Mouse (Mus musculus) liver, adult 2 months (tissue): ENCODE data around the gene Ccdc63.

ENCODE experiments used
- CTCF ChIP-seq: fragments of 200-500 bp; IDR thresholded peaks from 2 replicates; pipeline ENCODE4 v1.5.1; 2011; ENCODE audit warnings: low read depth, low read length, control low read depth
- POLR2A ChIP-seq: fragments of 200-500 bp; IDR thresholded peaks from 2 replicates; pipeline ENCODE4 v1.6.1; 2011; ENCODE audit warnings: low read length, control low read depth; ENCODE audit not compliant: insufficient read depth; ENCODE audit errors: extremely low read depth

DNA sequence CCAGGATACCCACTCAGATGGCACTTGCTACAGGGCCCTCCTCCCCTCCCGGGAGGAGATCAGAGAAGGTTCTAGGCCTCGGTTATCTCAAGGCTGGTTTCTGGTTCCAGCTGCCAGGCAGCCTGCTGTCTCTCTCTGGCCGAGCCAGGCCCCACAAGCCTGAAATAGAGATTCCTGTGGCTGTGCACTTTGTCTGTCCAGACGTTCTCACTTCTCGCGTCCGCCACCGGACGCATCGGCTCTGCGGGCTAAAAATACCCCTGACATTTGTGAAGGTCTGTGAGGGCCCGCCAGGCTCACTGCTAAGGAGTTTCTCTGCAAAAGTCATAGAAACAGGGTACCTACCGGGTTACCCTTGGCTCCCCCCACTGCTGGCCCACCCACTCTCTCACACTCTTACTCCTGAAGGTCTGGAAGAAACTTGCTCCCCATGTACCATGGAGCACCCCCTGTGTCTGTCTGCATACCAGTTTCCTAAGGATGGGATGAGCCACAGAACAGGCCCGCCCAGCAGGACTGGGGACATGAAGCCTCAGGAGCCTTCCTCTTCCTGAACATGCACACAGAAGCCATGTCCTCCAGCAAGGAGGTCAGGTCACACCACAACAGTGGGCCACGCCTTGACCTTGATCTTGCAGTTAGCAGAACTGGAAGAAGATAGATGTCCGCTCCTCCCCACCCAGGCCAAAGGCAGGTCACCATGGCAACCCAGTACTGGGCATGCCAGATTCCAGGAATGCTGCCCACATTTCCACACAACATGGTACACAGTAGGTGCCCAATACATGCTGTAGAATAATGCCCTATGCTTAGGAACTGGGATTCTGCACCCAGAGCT, 69.4 kb downstream of the Ccdc63 start:
- TF ChIP-seq CTCF, result no peak
- no peak for TF ChIP-seq POLR2A
